Mouse (Mus musculus) lung, postnatal 0 days (tissue): ENCODE results near the gene Slc38a7.

ENCODE experiments used
- CTCF ChIP-seq: IDR thresholded peaks from 2 replicates; pipeline ENCODE4 v1.5.1; 2016; ENCODE audit warnings: antibody characterized with exemption, mild to moderate bottlenecking
- EP300 ChIP-seq: IDR thresholded peaks from 2 replicates; pipeline ENCODE4 v1.6.1; 2016; ENCODE audit warnings: antibody characterized with exemption, mild to moderate bottlenecking, control low read depth

GRCm38 (mm10) chr8:95833435-95833984, 19.8 kb downstream of the Slc38a7 start:
- TF ChIP-seq CTCF (no peak), EP300 (no peak)
